Mouse (Mus musculus) brain, embryonic 14.5 days (tissue): ENCODE measurements at regions not wholly inside any gene's neighbourhood (a gene's known extent, or its start where the extent isn't known, plus 50 kb on each side); places are given as distances from the start of the nearest gene placed in this dataset.

ENCODE experiments used
- DNase-seq: peaks from one replicate; pipeline ENCODE4 v3.0.0-alpha.2; 2011; ENCODE audit warnings: low read depth
- CTCF ChIP-seq: fragments of 200-500 bp; IDR thresholded peaks from 2 replicates; pipeline ENCODE4 v1.5.1; 2012; ENCODE audit warnings: inconsistent platforms, mild to moderate bottlenecking, moderate library complexity, borderline replicate concordance; ENCODE audit not compliant: insufficient read depth, insufficient read length; ENCODE audit errors: extremely low read depth
- POLR2A ChIP-seq: fragments of 200-500 bp; IDR thresholded peaks from 2 replicates; pipeline ENCODE4 v1.6.1; 2012; ENCODE audit warnings: mild to moderate bottlenecking, inconsistent platforms, borderline replicate concordance; ENCODE audit not compliant: poor library complexity, insufficient read depth, insufficient read length, severe bottlenecking; ENCODE audit errors: extremely low read depth

DNA sequence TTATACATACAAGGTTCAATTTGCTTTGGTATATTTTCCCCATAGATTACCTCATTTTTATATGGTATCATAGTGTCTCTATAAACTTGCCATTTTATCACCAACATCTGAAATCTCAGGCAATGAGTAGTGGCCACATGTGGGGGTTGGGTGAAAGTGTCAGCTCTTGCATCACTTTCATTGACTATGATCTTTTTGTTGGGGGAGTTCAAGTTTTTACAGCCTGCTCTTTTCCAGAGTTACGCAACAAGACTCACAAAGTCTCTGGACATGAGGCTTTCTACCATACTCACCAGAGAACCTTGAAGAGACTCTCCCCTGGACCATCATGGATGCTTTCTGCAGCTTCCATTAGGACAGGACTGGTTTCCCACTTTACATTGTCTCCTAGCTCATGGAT is 106.1 kb upstream of the Rmdn2 start:
- TF ChIP-seq CTCF, result no peak
- no peak for TF ChIP-seq POLR2A
- no peak for DNase-seq

- TF ChIP-seq CTCF (no peak), POLR2A (no peak)
- peak; percentile 47 for DNase-seq
These were observed 102.4 kb upstream of the Rmdn2 start for GRCm38 (mm10) chr17:79509281-79509680.

GRCm38 (mm10) chr17:79509957-79510710 is 101.5 kb upstream of the Rmdn2 start:
- DNase-seq, result no peak
- TF ChIP-seq POLR2A (no peak), CTCF (no peak)

DNA sequence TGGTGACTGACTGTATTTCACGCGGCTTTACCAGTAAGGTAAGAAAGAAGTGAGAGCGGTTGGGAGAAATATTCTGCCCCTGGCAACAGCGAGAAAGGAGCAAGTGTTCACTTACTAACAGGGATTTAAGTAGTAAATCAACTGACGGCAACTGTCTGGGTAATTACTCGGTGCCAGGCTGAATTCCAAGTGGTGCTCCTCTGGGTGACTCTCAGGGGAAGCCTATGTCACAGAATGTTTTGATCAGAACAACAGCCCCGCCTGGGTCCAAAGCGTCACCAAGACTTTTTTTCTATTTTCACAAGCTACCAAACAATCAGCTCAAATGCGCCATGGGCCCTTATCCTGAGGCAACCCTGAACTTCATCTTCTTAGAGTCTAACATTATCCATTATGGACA is 100.4 kb upstream of the Rmdn2 start:
- DNase-seq, result no peak
- no peak for TF ChIP-seq CTCF
- no peak for TF ChIP-seq POLR2A

DNA sequence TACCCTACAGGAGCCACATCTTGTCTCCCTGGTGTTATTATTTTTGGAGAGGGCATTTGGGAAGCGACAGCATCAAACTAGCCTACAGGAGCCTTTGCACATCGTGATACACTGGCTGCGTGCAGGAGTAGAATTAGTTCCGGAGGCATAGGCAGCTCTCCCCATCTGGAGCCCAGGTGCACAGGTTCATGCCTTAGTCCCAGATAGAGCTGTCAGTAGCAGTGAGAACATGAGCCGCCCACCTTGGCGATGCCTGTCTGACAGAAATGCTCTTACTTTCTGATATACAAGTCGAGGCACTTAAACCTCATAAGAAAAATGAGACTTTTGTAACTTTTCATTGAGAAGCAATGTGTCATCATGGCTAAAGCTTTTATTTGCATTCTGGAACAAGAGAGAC is 97.6 kb upstream of the Rmdn2 start:
- DNase-seq, result no peak
- TF ChIP-seq CTCF (no peak), POLR2A (no peak)

GRCm38 (mm10) chr17:79518185-79518584 is 93.5 kb upstream of the Rmdn2 start:
- no peak for TF ChIP-seq POLR2A
- no peak; the same call in 1 of the 2 replicates for TF ChIP-seq CTCF
- peak; percentile 25 for DNase-seq

GRCm38 (mm10) chr17:79518696-79519095 is 93.0 kb upstream of the Rmdn2 start:
- no peak for TF ChIP-seq POLR2A
- TF ChIP-seq CTCF, result no peak
- DNase-seq, result no peak

DNA sequence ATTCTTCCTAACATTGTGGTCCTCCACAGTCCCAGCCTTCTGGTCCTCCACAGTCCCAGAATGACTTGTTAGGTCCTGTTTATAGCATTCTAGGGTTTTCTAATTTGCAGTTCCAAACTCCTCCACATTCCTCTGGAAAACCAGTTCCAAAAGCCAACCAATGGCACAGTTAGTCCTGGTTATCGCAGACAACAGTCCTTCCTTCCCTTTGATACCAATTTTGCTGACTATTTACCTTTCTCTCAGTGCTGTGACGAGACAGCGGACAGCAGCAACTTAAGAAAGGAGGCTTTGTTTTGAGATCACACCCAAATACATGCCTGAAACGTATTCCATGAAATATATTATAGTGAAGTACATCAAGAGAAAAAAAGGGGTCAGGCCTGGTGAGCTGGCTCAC is 92.3 kb upstream of the Rmdn2 start:
- no peak for TF ChIP-seq POLR2A
- TF ChIP-seq CTCF, result no peak
- no peak for DNase-seq

GRCm38 (mm10) chr17:79520283-79520682 is 91.4 kb upstream of the Rmdn2 start:
- DNase-seq, result no peak
- TF ChIP-seq POLR2A, result no peak
- no peak for TF ChIP-seq CTCF

- DNase-seq, result no peak
- TF ChIP-seq CTCF (no peak), POLR2A (no peak)
These were observed 90.0 kb upstream of the Rmdn2 start for GRCm38 (mm10) chr17:79521691-79522090.

GRCm38 (mm10) chr17:79523230-79523629 is 88.4 kb upstream of the Rmdn2 start:
- no peak for DNase-seq
- TF ChIP-seq CTCF, result no peak
- no peak for TF ChIP-seq POLR2A

DNA sequence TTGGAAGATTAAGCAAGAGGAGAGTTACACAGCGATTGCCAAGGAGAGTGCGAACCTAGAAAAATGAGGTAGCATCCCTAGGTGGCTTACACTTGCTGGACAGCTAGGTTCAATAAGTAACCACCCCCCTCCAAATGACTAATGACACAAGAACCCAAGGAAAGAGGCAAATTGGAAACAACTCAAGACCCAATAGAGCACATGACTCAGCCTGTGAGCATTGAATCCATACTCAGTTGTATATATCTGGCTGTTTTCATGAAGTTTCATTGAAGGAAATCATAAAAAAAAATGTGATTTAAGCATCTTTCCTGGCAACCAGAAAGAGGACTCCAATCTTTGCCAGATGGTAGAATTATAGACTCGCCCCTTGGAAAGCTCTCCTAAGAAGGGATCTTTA is 84.3 kb upstream of the Rmdn2 start:
- TF ChIP-seq CTCF (no peak), POLR2A (no peak)
- no peak for DNase-seq
